Mouse (Mus musculus): ENCODE data around the gene Itk. TPM values are rescaled to one million over a fixed set of nuclear protein-coding genes. Genes with fewer than 3 reads are reported as not detected.

Gene Itk
- polyA plus RNA-seq, 1 experiment from 2014 or later: not detected

DNA sequence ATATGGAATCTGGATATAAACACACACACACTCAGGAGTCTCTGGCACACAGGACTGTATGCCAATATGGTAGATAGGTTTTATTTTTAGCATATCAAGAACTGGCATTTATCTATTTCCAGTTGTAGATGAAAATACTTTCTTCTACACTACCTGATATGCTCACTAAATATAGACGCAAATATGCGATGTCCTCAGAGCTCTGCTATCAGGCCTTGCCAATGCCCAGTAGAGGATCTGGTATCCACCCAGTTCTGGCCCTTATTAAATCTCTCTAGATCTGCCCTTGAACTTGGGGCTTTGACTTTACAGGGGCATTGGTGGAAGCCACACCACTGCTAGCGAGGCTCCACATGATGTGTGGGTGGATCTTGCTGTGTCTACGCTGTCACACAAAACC, 47.4 kb downstream of the Itk start:
- 95% methylated on average over 4 of the region's 4 CpGs for WGBS
- Histone ChIP-seq H3K9me3 (no peaks in the 10 kb centered on the region), H3K4me2 (no peak overlapping the region), H3K36me3 (no peaks in the 10 kb centered on the region), H3K9ac (no peak overlapping the region), H3K4me1 (replicated peaks) (0 out of 2 replicates have a peak, but pooled peaks cover 3% of the 10 kb centered on the region), H3K27me3 (no peaks in the 10 kb centered on the region), H3K27ac (replicated peaks) (no peak overlapping the region), H3K4me3 (no peak overlapping the region)
- ATAC-seq (ENCODE audit: low read depth): no peak

DNA sequence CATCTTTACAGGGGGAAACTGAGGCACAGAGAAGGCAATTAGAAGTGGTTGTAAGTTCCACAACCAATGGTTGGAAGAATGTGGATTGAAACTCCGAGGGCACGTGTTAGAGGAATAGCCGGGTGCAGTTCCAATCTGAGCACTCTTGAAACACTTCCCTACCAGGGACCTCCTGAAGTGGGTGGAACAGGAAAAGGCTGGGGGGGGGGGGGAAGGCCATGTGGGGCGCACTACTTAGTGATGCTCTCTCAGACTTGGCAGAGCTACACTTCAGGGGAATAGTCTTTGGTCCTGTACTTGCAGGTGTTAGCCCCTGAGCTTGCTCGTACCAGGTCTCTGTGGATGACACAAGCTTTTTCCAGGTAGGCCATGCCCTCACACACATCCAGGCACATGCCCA, 53.3 kb downstream of the Itk start:
- H3K9ac ChIP-seq: no peak overlapping the region
- ATAC-seq (ENCODE audit: low read depth): no peak
- no peak overlapping the region for H3K4me3 ChIP-seq
- H3K36me3 ChIP-seq: no peaks in the 10 kb centered on the region
- 95% methylated on average over 5 of the region's 5 CpGs for whole genome bisulfite sequencing
- no peak overlapping the region for H3K27ac ChIP-seq (replicated peaks)
- no peaks in the 10 kb centered on the region for H3K27me3 ChIP-seq
- no peaks in the 10 kb centered on the region for H3K9me3 ChIP-seq
- no peak overlapping the region for H3K4me2 ChIP-seq
- H3K4me1 ChIP-seq (replicated peaks): no peaks in the 10 kb centered on the region

DNA sequence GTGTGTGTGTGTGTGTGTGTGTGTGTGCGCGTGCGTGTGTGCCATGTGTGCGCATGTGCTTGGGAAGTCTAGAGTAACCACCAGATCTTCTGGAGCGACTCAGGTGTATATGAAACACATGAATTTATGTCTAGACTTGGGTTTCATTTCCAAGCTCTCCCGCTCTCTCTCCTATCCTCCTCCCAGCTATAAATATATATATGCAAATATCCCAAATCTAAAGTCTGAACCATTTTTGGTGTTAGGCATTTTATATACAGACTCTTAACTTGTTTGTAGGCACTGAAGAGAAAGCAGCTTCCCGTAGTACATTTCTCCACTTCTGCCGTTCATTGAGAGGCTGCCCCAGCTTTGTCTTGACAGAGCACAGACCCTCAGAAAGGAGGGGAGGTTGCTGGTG, 57.1 kb downstream of the Itk start:
- WGBS: 93% methylated on average over 8 of the region's 8 CpGs
- Histone ChIP-seq H3K4me2 (no peak overlapping the region), H3K9me3 (no peaks in the 10 kb centered on the region), H3K27ac (replicated peaks) (no peak overlapping the region), H3K9ac (no peak overlapping the region), H3K4me1 (replicated peaks) (no peaks in the 10 kb centered on the region), H3K27me3 (no peaks in the 10 kb centered on the region), H3K4me3 (no peak overlapping the region), H3K36me3 (no peaks in the 10 kb centered on the region)
- no peak for ATAC-seq (ENCODE audit: low read depth)

DNA sequence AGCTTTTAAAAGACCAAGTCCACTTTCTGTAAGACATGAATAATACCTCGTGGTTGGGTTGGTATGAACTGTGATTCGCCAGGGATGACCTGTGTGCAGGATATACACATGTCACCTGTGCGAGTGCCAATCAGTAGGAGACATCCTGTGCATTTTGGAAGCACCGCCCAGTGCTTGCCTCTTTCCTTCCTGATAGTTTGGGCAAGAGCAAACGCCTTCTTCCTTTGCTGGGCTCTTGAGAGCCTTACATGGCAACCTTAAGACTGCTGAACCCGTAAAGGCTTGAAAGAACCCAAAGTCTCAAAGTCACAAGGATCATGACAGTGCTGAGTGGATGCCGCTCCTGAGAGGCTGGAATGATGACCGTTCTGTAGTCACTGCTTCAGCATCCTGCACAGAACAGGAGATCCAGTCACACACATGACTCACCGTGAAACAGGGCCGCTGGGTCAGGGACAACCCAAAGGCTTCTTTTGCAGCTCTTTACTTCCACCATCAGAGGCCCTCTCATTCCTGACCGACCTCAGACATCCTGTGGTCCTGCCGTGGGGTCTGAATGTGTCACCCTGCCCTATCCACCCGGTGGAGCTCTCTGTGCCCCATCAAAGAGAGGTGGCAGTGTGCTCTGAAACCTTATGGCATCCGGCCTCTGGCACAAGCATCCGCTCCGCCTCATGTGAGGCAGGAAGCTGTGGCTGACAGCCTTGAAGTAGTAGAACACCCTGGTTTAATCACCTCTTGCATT, 62.9 kb downstream of the Itk start:
- WGBS: 89% methylated on average over 16 of the region's 16 CpGs
- no peaks in the 10 kb centered on the region for H3K36me3 ChIP-seq
- no peak overlapping the region for H3K27ac ChIP-seq (replicated peaks)
- H3K4me1 ChIP-seq (replicated peaks): no peaks in the 10 kb centered on the region
- H3K27me3 ChIP-seq: no peaks in the 10 kb centered on the region
- no peak overlapping the region for H3K4me3 ChIP-seq
- H3K4me2 ChIP-seq: no peak overlapping the region
- H3K9ac ChIP-seq: no peak overlapping the region
- no peak for ATAC-seq (ENCODE audit: low read depth)
- no peaks in the 10 kb centered on the region for H3K9me3 ChIP-seq

DNA sequence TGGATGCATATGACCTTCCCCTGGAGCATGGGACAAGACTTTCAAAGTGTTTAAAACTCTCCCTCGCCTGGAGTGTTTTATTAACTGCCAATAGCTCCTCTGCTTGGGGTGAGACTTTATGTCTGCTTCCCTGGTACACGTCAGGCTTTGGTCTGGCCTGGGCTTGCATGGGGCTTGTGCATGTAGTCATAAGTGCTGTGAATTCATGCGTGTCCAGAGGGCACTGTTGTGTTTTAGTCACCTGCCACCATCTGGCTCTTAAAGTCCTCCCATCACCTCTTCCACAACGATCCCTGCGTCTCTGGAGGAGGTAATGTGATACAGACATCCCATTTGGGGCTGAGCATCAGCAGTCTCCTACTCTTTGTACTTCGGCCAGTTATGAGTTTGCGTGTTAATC, 67.8 kb downstream of the Itk start:
- no peaks in the 10 kb centered on the region for H3K36me3 ChIP-seq
- no peak overlapping the region for H3K4me2 ChIP-seq
- no peak overlapping the region for H3K4me3 ChIP-seq
- no peaks in the 10 kb centered on the region for H3K9me3 ChIP-seq
- no peak for ATAC-seq (ENCODE audit: low read depth)
- no peaks in the 10 kb centered on the region for H3K27me3 ChIP-seq
- no peak overlapping the region for H3K27ac ChIP-seq (replicated peaks)
- no peak overlapping the region for H3K9ac ChIP-seq
- H3K4me1 ChIP-seq (replicated peaks): no peaks in the 10 kb centered on the region
- 79% methylated on average over 7 of the region's 7 CpGs for WGBS

DNA sequence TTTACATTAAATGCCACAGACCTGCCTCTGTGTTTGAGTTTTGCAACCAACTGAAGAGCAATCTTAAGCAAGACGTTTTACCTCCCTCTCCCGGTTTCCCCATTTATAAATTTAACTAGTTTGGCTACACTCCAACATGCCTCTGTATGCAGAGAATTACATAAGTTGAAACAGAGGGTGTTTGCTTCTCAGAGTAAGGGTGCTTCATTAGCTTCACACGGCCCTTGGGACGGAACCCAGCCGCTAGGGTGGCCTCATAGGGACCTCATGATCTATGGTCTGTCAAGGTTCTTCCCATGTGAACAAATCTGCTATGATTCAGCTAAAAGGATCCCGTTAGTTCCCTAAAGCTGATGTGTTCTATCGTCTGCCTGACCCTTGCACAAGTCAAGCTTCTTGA, 74.8 kb downstream of the Itk start:
- ATAC-seq (ENCODE audit: low read depth): no peak
- Histone ChIP-seq H3K36me3 (no peaks in the 10 kb centered on the region), H3K27me3 (no peaks in the 10 kb centered on the region), H3K9ac (no peak overlapping the region), H3K27ac (replicated peaks) (no peak overlapping the region), H3K4me3 (no peak overlapping the region), H3K9me3 (no peaks in the 10 kb centered on the region), H3K4me1 (replicated peaks) (peaks cover 28% of the 10 kb centered on the region), H3K4me2 (no peak overlapping the region)
- 59% methylated on average over 7 of the region's 7 CpGs for WGBS

DNA sequence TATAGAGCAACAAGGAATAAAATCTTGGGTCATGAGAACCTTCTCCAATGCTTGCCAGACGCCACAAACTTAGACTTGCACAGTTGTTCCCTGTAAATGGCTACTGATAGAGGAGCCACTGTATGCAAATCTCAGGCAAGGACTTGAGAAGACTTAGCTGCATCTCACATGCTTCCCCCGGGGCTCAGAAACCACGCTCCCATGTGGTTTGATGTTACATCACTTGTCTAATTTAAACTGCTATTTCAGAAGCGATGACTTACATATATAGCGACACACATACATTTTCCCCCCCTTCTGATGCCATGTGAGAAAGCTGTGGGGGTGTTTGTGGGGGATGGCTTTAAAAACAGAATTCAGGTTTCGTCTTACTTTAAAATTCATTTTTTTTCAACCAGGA, 75.5 kb downstream of the Itk start:
- Histone ChIP-seq H3K36me3 (no peaks in the 10 kb centered on the region), H3K27ac (replicated peaks) (no peak overlapping the region), H3K27me3 (no peaks in the 10 kb centered on the region), H3K4me3 (no peak overlapping the region), H3K9ac (no peak overlapping the region), H3K4me2 (no peak overlapping the region), H3K9me3 (no peaks in the 10 kb centered on the region), H3K4me1 (replicated peaks) (peaks cover 35% of the 10 kb centered on the region)
- WGBS: 82% methylated on average over 6 of the region's 6 CpGs
- ATAC-seq (ENCODE audit: low read depth): no peak

DNA sequence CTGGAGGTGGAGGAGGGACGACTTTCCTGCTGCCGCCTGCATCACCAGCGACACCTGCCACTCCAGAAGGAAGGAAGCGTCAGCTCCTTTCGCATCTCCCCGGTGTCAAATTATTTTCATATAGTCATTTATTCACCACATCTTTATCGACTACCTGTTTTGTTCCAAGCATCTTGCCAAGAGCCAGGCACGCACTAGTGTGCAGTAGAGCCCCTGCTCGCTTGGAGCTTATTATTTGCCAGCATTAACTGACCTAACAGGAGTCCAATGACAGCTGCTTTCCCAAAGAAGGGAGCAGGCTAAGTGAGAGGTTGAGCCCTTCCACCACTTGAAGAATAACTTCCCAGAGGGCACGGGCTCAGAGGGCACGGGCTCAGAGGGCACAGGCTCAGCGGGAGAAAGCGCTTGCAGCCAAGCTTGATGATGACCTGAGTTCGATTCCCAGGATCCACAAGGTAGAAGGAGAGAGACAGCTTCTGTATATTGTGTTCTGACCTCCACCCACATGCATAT, 76.7 kb downstream of the Itk start, which contains the start of gene Cyfip2:
TSS of gene Cyfip2 (minus strand) at position 337 of the 513 bp plus-strand sequence.
- 0 out of 2 replicates have a peak, but pooled peaks cover 9% of the 10 kb centered on the region for H3K36me3 ChIP-seq
- H3K27ac ChIP-seq (replicated peaks): peak within 1 kb of the TSS; percentile 93
- peak within 1 kb of the TSS; percentile 89 for H3K4me2 ChIP-seq
- peaks cover 45% of the 10 kb centered on the region for H3K4me1 ChIP-seq (replicated peaks)
- peak within 1 kb of the TSS; percentile 97 for H3K9ac ChIP-seq
- H3K4me3 ChIP-seq: peak within 1 kb of the TSS; percentile 93
- peak; percentile 29 for ATAC-seq (ENCODE audit: low read depth)
- no peaks in the 10 kb centered on the region for H3K27me3 ChIP-seq
- no peaks in the 10 kb centered on the region for H3K9me3 ChIP-seq
- WGBS: 4% methylated on average over 14 of the region's 14 CpGs

DNA sequence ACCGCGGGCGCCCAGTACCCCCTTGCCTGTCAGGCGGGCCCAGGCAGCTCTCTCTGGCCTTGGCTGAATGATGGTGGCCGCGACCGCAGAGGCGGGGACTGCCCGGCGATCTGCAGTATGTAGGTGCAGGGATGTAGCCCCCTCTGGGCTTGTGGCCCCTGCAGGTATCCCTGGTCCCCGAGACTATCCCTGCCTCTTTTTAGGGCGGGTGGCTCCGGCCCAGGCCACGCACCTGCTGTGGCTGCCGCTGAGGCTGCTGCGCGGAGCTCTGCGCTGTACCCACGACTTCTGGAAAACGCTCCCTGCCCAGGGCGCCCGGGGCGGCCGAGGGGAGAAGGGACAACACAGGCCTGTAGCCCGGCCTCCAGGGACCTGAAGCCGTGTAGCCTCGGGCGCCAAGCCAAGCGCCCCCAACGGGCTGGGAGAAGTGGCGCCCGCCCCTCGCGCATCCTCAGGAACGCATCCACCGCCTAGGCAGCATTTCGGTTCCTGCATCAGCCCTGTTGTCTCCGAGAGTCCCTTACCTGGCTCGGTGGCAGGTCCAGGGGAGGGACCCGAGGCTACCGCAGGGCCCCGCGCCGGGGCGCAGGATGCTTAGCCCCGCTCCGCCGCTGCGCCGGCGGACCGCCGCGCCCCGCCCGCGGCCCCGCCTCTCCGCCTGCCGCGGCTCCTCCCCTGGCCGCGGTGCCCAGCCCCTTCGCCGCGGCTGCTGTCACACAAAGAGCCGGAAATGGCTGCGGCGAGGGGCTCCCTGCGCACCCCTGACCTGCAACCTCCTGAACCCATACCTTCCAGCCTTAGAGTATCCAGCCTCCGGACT, 77.4 kb downstream of the Itk start:
- peaks cover 49% of the 10 kb centered on the region for H3K4me1 ChIP-seq (replicated peaks)
- ATAC-seq (ENCODE audit: low read depth): peak; percentile 89
- 0 out of 2 replicates have a peak, but pooled peaks cover 9% of the 10 kb centered on the region for H3K36me3 ChIP-seq
- no peaks in the 10 kb centered on the region for H3K27me3 ChIP-seq
- no peaks in the 10 kb centered on the region for H3K9me3 ChIP-seq
- peak overlapping the region; percentile 93 for H3K4me3 ChIP-seq
- H3K4me2 ChIP-seq: peak overlapping the region; percentile 89
- peak overlapping the region; percentile 97 for H3K9ac ChIP-seq
- WGBS: under 1% methylated on average over 68 of the region's 71 CpGs
- peak overlapping the region; percentile 93 for H3K27ac ChIP-seq (replicated peaks)

DNA sequence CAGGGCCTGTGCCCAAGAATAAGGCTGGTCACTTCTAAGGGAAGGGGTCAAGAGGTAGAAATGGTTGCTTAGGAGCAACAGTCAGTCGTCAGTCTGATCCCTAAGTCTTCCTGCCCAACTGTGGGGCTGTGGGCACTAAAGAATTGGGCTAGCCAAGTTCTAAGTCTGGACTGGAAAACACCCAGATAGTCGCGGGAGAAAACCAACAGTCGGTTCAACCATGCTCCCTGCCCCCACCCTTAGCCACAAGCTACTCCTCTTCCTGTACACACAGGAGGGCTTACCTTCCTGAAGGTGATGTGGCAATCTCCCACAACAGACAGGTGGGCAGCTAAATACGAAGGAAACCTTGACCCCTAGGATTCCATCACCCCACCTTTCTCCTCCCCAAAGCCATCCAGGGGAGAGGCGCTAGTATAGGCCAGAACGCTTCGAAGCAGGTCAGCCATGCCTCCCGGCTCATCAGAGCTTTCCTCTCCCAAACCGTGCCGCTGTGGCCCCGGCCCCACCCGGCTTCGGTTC, 78.1 kb downstream of the Itk start:
- 0 out of 2 replicates have a peak, but pooled peaks cover 9% of the 10 kb centered on the region for H3K36me3 ChIP-seq
- H3K27me3 ChIP-seq: no peaks in the 10 kb centered on the region
- H3K4me1 ChIP-seq (replicated peaks): peaks cover 56% of the 10 kb centered on the region
- peak overlapping the region; percentile 93 for H3K27ac ChIP-seq (replicated peaks)
- ATAC-seq (ENCODE audit: low read depth): peak; percentile 4; the same call in 1 of the 2 replicates
- WGBS: 4% methylated on average over 14 of the region's 14 CpGs
- peak overlapping the region; percentile 93 for H3K4me3 ChIP-seq
- H3K4me2 ChIP-seq: peak overlapping the region; percentile 89
- peak overlapping the region; percentile 97 for H3K9ac ChIP-seq
- no peaks in the 10 kb centered on the region for H3K9me3 ChIP-seq

DNA sequence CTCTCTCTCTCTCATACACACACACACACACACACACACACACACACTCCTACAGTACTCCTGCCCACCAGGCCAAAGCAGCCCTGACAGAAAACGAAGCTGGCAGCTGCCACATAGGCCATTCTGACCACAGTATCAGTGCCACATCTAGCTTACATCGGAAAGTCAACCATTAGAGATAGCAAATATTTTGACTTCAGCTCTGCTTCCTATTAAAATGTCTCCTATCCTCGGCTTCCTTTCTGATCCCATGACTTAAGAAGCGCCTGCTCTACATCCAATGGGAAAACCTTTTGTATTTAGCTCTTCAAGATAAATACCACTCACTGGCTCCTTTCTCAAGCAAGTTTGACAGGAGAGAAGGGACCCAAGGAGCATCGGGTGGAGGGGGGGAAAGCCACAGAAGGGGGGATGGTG, 78.7 kb downstream of the Itk start:
- H3K9me3 ChIP-seq: no peaks in the 10 kb centered on the region
- peak overlapping the region; percentile 93 for H3K4me3 ChIP-seq
- H3K4me1 ChIP-seq (replicated peaks): peaks cover 62% of the 10 kb centered on the region
- H3K4me2 ChIP-seq: peak overlapping the region; percentile 89
- H3K27me3 ChIP-seq: no peaks in the 10 kb centered on the region
- 0 out of 2 replicates have a peak, but pooled peaks cover 9% of the 10 kb centered on the region for H3K36me3 ChIP-seq
- 0 out of 2 replicates have a peak, but pooled peaks have one; percentile 1 for ATAC-seq (ENCODE audit: low read depth)
- H3K27ac ChIP-seq (replicated peaks): peak overlapping the region; percentile 93
- peak overlapping the region; percentile 97 for H3K9ac ChIP-seq
- WGBS: 52% methylated on average over 5 of the region's 5 CpGs
